Mouse (Mus musculus): Measurements from ENCODE around the gene Nrxn2. TPM values are rescaled to one million over a fixed set of nuclear protein-coding genes. Genes with fewer than 3 reads are reported as not detected.

The Nrxn2 gene
- total RNA-seq, 4 experiments from 2014 or later = 8.8 to 12.5 (median 11.5) TPM

DNA sequence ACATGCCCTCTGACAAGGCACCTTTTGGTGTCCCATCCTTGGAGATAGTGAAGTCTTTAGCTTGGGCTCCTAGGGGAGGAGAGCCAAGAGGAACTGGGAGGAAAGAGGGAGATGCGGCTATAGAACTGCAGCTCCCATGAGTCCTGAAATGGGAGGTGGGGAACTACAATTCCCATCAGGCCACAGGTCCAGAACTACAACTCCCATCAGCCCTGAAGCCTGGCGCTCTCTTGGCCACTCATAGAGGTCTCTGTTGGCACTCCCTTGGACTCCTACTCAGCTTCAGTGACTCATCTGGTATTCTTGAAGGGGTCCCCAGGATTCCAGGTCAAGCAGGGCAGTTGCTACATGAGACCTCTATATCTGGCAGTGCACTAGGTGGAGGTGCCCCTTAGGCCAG is 101.0 kb downstream of the Nrxn2 start:
- no peak for DNase-seq

GRCm38 (mm10) chr19:6521630-6522029 is 103.1 kb downstream of the Nrxn2 start:
- DNase-seq = no peak

DNA sequence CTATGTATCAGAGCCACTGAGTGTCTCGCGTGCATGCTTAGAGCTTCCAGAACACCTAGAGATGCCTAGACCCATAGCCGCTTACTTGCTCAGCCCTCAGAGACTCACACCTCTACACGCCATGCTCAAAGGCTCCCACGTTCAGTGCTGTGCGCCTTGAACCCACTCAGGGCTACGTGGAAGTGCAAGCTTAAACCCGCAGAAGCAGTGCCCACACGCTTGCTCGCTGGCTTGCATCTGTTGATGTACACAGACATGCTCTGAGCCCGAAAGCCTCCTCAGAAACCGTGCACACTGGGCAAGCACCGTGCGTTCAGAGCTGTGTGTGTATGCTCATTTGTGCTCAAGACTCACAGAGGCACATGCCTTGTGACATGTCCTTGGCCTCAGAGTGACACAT is 103.8 kb downstream of the Nrxn2 start:
- no peak for DNase-seq

- no peak for DNase-seq
Observed at GRCm38 (mm10) chr19:6525023-6525422, 106.5 kb downstream of the Nrxn2 start.

DNA sequence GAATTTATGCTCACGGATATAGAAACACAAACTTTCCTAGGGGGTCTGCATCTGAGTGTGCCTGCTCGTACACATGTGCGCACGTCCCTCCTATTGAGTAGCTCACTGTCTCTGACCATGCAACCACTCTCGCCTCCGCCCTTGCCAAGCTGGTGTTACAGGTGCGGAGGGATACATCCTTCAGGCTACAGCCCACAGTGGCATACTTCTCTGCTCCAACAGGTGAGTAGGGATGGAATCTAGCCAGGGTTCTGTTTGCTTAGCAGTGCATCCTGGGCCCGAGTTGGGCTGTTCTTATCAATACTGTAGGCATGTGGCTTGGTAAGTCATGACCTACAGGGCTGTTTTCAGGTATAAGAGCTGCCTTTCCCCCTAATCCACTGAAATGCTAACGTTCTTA is 107.5 kb downstream of the Nrxn2 start:
- DNase-seq = no peak

DNA sequence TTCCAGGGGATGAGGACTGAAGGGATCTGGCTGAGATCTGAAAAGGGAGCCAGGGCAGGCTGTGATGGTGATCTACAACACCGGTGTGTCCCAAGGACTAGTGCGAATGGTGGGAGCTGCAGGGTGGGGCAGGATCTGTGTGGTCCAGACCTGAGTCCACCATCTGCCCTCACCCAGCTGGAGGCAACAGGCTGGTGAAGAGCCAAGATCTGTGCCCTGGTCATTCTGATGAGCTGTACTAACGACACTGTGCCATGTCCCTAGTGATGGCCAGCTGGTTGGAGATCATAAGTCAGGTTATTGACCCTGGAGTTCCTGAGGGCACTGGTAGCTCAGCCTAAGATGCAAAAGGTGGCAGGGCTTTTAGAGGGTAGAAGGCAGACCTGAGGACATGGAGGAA is 108.9 kb downstream of the Nrxn2 start:
- no peak for DNase-seq

GRCm38 (mm10) chr19:6527839-6528531 is 109.5 kb downstream of the Nrxn2 start:
- no peak for DNase-seq

DNA sequence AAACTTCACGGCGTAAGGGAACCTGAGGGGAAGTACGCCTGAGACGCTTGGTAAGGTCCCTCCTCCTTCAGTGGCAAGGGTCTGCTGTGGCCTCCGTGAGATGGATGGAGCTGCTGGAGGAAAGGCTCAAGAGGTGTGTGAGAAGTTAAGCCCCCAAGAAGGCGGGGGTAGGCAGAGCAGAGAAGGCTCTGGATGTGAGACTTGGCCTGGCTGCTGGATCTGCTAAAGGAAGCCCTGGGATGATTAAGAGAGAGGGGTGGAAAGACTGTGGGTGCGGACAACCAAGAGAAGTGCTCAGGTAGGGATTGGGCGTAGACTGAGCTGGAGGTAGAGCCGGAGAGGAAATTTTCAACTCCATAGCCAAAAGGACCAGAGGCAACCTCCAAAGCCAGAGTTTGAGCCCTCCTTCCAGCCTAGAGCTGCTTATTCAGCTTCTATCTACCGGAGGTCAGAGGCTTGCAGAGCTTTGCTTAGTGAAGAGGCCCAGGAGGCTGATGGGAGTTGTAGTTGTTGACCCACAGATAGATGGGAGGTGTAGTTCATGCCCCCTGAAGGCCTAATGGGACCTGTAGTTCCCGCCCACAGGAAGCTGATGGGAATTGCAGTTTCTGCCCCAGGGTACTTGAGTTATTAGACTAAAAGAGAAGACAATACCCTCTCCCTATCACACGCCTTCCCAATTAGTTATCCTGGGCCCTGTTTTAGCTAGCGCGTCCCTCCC is 110.9 kb downstream of the Nrxn2 start:
- no peak for DNase-seq

DNA sequence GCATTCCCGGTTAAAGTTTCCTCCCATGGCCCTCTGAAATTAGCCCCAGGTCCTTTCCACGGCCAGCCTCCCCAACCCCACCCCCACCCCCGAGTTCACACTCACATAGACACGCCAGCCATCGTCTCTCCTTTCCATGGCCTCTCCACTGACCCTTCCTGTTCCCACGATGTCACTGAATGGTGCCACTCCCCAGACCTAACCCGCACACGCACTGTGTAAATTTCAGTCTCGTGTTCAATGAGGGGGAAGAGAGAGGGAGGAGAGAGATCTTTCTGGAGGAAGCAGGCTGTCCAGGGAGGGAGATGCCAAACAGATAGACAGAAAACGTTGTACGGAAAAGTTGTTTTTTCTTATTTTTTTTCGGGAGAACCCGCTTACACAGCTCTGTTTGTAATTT is 111.8 kb downstream of the Nrxn2 start:
- no peak for DNase-seq

DNA sequence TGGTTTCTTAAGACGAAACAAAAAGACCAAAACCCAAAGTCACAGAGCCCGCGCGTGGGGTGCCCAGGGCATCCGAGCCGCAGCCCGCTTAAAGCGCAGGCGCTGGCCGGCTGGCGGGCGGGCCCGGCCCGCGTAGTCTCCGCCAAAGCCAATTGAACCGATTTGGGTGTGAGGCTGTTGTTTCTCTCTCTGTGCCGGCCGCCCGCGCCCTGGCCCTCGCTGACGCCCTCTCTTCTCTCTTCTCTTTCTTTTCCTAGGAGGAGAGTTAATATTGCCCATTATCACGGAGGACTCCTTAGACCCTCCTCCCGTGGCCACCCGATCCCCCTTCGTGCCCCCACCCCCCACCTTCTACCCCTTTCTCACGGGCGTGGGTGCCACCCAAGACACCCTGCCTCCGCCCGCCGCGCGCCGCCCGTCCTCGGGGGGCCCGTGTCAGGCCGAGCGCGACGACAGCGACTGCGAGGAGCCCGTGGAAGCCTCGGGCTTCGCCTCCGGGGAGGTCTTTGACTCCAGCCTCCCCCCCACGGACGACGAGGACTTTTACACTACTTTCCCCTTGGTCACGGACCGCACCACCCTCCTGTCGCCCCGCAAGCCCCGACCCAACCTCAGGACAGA is 112.6 kb downstream of the Nrxn2 start:
- DNase-seq = no peak

GRCm38 (mm10) chr19:6531832-6532471 is 113.4 kb downstream of the Nrxn2 start:
- DNase-seq = peak; percentile 30

- no peak for DNase-seq
Observed at GRCm38 (mm10) chr19:6532656-6533055, 114.1 kb downstream of the Nrxn2 start.

DNA sequence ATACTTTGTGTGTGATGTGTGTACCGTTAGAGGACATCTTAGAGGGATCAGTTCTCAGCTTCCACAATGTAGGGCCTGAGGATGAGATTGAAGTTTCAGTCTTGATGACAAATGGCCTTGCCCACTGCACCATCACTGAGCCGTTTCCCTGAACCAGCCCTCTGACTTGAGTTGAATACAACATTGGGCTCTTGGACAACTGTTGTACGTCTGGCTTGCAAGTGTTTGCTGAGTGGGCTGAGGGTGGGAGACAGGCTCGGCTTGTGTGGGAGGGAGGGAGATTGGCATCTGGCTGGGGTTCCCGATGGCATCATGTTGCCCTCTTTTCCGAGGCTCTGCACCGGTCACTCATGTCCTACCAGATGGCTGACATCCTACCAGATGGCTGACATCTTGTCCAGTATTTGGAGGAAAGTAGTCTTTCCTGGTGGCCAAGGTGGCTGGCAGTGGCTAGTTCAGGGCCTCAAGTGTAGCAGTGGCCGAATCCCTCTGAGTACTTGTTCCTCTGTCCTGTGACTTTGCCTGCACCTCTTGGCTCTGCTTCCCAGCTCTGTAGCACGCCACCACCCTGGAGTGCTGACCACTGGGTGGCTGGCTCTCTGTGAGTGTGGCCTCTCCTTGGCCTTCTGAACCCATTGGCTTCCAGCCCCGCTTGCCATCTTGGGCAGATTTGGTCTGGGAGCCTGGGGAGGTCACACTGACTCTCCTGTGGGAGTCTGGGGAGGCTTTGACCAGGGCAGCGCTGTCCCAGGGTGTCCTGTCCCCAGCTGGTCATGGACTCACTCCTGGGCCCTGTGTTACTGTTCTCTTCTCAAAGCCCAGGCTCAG is 115.0 kb downstream of the Nrxn2 start:
- no peak for DNase-seq

- no peak for DNase-seq
Observed at GRCm38 (mm10) chr19:6534118-6534415, 115.5 kb downstream of the Nrxn2 start.

DNA sequence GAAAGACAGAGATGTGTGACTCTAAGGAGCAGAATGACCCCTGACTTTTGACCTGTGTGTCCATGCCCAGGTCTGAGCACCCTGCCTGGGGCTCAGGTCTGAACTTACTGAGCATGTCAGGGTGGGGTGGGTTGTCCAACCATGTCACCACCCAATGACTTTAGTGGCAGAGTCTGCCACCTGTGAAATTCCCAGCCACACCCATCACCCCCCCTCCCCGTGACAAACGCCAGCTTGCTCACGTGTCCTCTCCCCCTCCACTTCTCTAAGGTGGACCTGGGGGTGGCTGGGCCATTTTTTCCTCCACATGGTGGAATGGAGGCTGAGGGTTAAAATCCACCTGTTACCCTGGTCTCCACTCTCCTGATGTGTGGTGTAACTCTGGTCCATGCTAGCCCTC is 117.7 kb downstream of the Nrxn2 start:
- DNase-seq = no peak

- DNase-seq = no peak
Observed at GRCm38 (mm10) chr19:6536696-6537095, 118.2 kb downstream of the Nrxn2 start.

GRCm38 (mm10) chr19:6537526-6537925 is 119.0 kb downstream of the Nrxn2 start:
- DNase-seq = no peak

DNA sequence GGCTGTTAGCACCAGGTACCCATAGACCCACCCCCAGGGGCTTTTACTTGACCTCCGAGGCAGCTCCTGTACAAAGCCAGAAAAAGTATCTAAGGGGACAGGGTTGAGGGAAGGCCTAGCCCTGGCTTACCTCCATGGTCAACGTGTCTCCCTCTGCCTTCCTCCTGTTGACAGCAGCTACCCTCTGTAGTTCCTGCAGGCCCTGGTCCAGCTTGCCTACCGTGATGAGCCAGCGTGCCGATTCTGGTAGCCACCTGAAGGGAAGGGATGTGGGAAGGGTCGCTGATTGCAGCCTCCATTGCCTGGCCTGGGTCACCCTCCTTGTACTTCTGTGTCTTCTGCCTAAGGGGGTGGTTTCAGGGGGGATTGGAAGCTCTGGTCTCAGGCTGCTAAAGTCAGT is 120.0 kb downstream of the Nrxn2 start:
- no peak for DNase-seq

- DNase-seq = no peak
Observed at GRCm38 (mm10) chr19:6539592-6539991, 121.1 kb downstream of the Nrxn2 start.

DNA sequence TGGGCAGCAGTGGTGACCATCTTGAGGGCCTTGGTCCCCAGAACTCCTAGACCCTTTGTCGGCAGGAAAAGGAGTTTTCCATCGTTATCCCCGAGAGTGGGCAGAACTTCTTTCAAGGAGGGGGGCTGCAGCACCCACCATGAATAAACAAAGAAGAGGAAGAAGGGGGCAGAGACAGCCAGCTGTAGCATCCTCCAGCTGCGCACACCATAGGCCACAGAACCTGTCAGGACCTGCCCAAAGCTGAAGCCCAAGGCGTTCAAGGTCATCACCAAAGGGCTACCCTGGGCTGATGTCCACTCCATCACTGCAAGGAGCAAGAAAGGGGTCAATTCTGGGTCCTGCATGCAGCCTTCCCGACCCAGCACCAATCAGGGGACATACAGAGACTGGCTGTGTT is 121.7 kb downstream of the Nrxn2 start:
- DNase-seq = no peak

- DNase-seq = no peak
Observed at GRCm38 (mm10) chr19:6541521-6541920, 123.0 kb downstream of the Nrxn2 start.

- no peak for DNase-seq
Observed at GRCm38 (mm10) chr19:6542367-6543034, 124.0 kb downstream of the Nrxn2 start, which contains the start of gene Slc22a12. Gene Slc22a12, minus strand, starts transcription at chr19:6543032.

All from adrenal gland, adult 8-10 months (tissue).